In the genomic region with DNA sequence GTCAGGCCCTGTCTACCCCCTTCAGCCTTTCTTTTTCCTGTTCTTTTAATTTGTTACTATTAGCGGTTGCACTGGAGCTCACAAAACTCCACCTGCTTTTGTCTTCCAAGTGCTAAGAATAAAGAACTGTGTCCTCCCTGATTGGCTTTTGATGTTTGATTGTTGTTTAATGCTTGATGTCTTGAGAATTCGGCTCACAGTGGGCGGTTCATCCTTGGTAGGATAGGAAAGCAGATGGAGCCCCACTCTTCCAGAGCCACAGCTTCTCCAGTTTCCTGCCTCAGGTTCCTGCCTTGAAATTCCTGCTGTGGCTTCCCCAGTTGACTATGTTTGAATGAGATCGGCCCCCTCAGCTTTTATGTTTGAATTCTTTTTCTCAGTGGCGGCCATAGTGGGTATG, we compare ENCODE assay signal across 20 mouse cellular contexts. TPM values are rescaled to one million over a fixed set of nuclear protein-coding genes. Genes with fewer than 3 reads are reported as not detected.
"Had no signal": no experiment of that assay in that cellular context is flagged by ENCODE, and none has a peak within 500 bp of the region (broad histone marks: within the 10 kb centered on the region; RNA-seq: fewer than 3 reads in every experiment).

No protein-coding gene starts in this region.

- H3K9me3 ChIP-seq: stomach, embryonic 15.5 days had no signal

- H3K4me3 ChIP-seq: neural tube, embryonic 13.5 days; neural tube, embryonic 15.5 days; stomach, embryonic 15.5 days had no signal

- H3K9ac ChIP-seq: neural tube, embryonic 13.5 days; neural tube, embryonic 15.5 days; stomach, embryonic 15.5 days had no signal

- H3K36me3 ChIP-seq: neural tube, embryonic 13.5 days; neural tube, embryonic 15.5 days; stomach, embryonic 15.5 days had no signal

- H3K4me2 ChIP-seq: neural tube, embryonic 13.5 days; neural tube, embryonic 15.5 days; stomach, embryonic 15.5 days had no signal

- H3K4me1 ChIP-seq: neural tube, embryonic 13.5 days; neural tube, embryonic 15.5 days; stomach, embryonic 15.5 days had no signal

- H3K27ac ChIP-seq: neural tube, embryonic 13.5 days; neural tube, embryonic 15.5 days; stomach, embryonic 15.5 days; stomach, postnatal 0 days had no signal

- H3K27me3 ChIP-seq: neural tube, embryonic 13.5 days; neural tube, embryonic 15.5 days; stomach, embryonic 15.5 days had no signal

- DNase-seq: right cerebral cortex, adult 18-20 months; right cerebral cortex, postnatal 14 days; right cerebral cortex, postnatal 25 days; right cerebral cortex, postnatal 4 days; spleen, adult 18-20 months; thymus, adult 18-20 months; thymus, adult 2 months; thymus, postnatal 14 days; thymus, postnatal 25 days; thymus, postnatal 36 days; thymus, postnatal 4 days had no signal

RNA-seq across cellular contexts. Expression of a gene that starts 4.2 kb away (rescaled TPM):
- total RNA-seq: neutrophil, adult 5-6 weeks had no signal
- polyA plus RNA-seq: neural tube, embryonic 13.5 days; neural tube, embryonic 14.5 days; neural tube, embryonic 15.5 days; spleen, adult 2 months; stomach, embryonic 14.5 days; urinary bladder, adult 2 months had no signal
